Mouse (Mus musculus) spleen, embryonic (tissue): ENCODE results near the gene Xpnpep1.

Experiments used
- CTCF ChIA-PET: fragments of 350-600 bp; sonication (Branson Sonifier 250); formaldehyde crosslinking; loops from one replicate; lab custom pipeline; 2022; lab: Charles Lee

Gene Xpnpep1

DNA sequence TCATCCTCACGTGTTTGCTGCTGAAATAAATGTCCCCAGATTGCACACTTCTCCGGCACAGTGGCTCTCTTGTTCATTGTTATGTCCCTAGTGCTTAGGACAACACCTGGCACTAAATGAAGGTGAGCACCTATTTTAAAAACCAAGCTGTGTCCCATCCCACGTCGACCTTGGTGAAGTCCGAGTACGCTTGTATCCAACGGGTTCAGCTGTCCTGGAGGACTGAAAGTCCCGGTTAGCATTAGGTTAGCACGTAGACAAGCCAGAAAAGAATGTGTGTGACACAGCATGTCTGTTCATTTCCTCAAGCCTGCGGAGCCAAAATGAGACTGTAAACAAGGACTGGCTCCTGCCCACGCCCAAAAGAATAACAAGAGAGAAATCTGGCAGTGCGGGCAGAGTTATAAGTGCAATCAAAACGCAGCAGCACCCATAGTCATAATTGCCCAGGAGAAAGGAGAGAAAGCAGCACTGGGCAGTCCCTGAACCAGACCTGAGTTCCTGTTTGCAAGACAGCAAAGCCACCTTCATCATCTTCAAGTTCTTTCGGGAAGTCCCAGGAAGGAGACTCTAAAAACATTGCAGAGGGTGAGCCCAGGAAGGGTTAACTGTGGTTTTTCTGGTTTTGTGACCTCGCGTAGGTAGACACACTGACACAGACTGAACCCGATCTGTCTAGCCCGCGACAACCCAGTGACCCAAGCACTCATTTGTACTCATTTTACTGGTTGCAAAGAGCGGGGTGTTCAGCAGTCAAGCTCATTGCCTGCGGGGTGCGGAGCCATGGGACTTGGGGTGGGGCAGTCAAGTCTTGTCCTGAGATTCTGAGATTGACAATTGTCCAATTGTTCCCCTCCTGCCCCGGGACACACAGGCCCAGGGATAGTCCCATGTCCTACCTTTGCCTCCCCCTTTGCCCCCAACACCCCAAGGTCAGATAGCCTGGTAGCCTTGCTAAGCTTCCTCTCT is at the start of gene Xpnpep1:
Xpnpep1 (minus strand) TSS at position 51 of the 969 bp plus-strand sequence.
- CTCF ChIA-PET = no interaction called here

DNA sequence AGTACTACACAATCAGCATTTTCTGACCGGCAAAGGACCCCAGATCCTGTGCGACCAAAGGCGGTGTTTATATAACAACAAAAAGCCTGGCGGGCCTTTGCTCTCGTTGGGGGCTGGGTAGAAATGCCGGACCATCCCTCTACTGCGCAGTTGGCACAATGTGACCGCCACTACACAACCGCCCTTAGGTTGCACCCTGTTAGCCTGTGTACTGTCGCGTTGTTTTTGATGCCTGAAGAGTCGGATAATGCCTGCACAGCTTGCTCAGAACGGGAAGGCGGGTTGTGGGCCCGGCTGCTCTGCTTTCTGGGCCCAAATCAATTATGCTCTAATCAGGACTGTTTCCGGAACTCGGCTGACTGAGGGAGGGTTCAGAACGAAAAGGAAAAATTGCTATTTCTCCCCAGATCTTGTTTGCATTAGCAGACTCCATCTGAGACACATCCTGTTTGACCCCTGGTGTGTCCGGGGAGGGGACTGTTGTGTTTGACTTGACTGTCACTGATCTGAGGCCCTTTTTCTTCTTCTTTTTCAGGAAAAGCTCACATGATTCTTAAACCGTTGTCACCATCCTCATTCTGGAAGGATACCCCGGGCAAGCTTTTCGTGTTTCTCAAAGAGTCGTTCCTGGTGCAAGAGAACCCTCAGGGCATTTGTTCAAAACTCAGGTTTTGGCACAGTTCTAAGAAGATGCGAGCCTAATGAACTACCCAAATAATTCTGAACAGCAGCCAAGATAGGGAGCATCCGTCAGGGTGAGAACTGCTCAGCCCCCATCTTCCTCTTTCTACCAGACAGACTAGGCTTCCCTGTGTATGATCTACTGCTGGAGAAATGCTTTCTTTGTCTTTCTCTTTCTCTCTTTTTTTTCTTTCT is 47.5 kb upstream of the Xpnpep1 start:
- CTCF ChIA-PET = no interaction called here

DNA sequence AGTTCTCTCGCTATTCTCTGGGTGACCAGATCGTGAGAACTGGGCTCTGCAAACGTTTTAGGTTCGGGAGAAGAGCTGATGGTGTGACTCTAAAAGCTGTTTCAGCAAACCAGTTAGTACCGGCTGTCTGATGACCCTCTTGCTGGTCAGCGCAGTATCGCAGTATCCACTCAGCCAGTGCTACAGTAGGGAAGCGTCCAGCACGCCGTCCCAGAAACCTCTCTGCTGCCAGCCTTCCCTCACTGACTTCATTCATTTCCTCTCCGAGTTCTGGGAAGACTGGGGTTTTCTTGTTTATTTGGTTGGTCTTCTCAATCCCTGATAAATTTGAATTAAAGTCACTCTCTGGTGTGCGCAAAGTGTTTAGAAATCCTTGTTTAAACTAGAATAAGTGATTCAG is 46.8 kb upstream of the Xpnpep1 start:
- CTCF ChIA-PET = no interaction called here

DNA sequence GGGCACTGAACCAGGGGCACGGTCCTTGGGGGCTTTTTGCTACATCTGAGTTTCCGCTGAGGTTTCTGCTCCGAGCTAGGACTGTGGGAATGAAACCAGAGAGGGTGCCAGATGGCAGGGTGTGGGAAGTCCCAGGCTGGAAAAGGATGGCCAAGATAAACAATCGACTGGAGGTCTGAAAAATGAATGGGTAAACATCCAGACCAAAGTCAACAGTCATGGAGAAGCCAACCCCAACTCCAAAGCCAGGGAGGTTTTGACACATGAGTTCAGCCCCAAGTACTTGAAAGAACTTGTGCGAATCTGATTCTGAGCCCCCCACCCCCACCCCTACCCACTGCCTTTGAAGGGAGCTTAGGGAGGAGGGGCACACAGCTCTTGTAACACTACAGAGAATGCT is 44.7 kb upstream of the Xpnpep1 start:
- CTCF ChIA-PET = interaction anchor here (0.6 kb wide), 1 partner anchor 119 kb away, joined by 3 read pairs; no protein-coding TSS in a partner anchor

DNA sequence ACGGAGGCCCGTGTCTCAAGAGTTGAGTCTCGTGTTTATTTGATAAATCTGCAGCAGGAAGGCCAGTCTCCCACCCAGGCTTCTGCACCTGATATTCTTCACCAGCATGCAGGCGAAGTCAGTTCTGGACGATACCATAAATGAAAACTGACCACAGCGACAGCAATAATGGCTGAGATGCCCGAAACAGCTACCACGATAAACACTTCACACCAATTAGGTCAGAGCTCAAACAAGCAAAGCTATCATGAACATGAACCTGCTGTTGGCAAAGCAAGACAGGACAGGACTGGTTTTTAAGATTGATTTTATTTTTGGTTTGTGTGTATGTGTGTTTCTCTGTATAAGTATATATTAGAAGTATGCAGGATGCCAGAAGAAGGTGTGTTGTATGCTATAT is 42.8 kb upstream of the Xpnpep1 start:
- CTCF ChIA-PET = interaction anchor here (0.6 kb wide), 2 partner anchors 61 to 203 kb away, joined by 4 to 7 read pairs; no protein-coding TSS in a partner anchor

DNA sequence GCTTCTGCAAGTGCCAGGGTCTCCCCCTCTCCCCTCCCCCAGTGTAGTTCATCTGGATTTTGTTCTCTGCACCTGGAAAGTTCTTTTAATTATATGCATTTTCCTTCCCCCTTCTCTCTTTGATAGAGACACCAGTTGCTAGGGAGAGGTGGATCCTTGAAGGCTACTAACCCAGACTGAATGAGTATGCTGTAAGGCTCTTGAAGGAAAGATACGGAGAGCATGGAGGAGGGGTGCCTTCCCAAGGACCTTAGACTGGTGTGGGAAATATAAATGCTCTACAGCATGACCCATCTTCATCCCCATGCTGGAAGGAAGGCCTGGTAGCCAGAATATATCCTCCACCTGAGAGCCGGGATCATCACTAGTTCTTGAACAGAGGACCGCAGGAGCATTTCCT is 41.3 kb upstream of the Xpnpep1 start:
- CTCF ChIA-PET = no interaction called here

DNA sequence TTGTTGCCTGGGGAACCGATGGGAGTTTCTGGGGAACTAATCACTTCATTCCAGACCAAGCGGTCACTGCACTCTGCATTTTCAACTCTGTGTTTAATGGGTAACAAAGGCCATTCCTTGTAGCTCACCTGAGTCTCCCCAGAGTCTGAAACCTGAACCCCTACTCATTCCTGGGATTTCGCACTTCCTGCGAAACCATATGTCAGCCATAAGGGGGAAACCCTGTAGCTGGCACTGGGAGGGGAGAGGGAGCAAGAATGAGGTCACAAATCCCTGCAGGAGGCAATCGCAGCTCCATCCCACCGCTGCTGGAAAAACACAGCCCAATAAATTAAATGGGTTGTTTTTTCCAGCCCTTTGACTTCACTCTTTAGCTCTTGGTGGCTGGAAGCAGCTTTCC is 40.9 kb upstream of the Xpnpep1 start:
- CTCF ChIA-PET = no interaction called here

DNA sequence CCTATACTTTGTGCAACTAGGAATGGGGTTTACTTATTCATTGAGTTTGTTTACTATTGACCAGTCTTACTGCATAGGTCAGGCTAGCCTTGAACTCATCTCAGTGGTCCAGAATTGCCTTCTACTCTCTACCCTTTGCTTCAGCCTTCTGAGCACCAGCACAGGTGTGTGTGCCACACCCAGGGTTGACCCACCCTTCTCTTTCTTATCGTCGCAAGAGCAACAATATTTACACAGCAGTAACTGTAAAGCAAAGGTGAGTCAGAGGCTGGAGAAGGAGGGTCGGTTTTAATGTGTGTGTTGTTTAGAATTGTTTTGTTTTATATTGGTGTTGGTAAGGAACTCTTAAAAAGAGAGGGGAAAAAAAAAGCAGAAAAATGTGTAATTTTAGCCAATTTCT is 40.5 kb upstream of the Xpnpep1 start:
- CTCF ChIA-PET = no interaction called here

DNA sequence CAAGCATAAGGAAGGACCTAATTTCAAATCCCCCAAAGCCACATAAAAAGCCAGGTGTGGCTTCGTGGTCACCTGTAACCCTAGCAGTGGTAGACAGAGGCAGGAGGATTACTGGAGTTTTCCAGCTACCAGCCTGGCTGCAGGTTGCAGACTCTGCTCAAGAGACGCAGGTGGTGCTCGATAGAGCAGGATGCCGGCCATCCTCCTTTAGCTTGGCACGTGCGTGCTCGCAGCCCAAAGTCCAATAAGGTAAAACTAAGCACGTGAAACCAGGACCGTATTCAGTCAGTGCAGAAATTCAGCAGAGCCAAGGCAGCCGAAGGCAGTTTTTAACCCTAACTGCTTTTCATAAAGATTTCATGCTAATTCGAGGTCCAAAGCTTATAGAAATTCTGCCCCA is 40.0 kb upstream of the Xpnpep1 start:
- CTCF ChIA-PET = no interaction called here

DNA sequence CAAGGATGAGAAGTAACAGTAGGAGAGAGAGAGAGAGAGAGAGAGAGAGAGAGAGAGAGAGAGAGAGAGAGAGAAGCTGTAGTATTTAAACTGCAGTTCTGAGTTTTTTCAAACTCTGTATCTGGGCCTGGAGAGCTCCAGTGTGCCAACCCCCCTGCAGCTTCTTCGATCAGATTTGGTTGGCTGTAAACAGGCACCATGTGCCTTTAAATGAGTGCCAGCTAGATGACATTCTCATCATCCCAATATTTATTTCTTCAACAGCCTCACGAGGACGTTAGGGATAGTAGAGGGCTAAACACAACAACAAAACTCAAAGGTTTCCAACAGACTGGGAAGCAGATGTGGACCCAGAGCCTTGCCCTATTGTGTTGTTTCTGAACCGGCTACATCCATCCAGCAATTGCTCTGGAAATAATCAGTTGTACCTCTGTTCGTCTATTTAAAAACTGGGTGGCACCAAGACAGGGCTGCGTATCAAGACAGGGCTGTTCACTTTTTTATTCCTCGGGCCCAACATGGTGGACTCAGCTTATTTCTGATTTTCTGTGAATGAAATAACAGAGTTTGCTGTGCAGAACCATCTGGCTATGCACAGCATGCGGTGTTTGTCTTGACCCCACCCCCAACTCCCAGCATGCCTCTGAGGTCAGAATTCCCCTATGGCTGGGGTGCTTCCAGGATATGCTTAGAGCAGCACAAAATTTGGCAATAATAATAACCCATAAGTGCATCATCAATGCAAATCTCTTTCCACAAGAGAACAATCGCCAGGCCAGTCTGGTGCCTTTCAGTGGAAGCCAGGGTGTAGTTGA is 38.5 kb upstream of the Xpnpep1 start:
- CTCF ChIA-PET = interaction anchor here (0.6 kb wide), 1 partner anchor 12 kb away, joined by 3 read pairs; no protein-coding TSS in a partner anchor

DNA sequence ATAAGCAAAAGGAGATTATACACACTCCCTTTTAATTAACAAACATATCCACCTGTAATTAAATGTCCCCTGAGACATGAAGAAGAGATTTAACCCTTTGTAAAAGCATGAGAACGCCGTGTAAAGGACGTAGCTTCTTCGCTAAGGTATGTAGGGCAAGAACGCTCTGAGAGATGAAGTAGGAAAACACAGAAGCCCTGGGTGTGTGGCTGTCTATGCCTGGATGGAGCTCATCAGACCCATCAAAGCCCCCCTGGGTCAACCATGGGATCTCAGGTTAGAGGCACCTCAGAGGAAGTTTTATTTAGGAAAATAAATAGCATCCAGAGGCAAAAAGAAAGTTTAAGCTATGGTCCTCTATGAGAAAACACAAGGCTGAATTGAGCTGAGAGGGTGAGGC is 37.3 kb upstream of the Xpnpep1 start:
- CTCF ChIA-PET = no interaction called here

DNA sequence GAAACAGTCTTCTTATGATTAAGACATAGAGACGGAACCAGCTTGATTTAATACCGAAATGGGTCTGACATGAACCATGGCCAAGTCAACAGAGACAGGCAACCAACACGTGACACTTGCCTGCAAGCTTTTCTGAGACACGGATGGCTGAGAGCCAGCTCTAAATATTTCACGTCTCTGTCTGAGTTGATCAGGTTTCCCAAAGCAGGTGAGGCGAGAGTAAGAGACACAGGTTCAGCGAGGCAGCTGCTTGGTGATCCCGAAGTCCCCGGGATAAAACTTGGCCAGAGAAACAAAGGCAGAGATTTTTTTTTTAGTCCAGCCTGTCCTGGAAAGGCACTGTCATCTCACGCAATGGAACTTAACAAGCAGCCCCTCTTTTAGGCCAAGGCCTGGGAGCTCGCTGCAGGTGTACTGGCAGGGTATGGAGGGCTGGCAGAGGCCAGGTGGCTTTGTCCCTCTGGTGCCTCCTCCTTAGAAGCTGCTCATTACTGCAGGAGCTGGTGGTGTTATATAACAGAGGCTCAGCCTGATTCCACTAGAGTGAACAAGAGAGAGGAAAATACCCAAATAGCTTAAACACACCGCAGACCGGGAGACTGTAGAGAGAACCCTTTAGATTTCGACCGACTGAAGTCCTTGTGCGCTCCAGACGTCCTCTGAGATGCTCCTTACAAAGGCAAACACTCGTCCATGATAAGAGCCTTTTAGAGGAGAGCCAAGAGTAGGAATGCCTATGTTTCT is 36.4 kb upstream of the Xpnpep1 start:
- CTCF ChIA-PET = no interaction called here

DNA sequence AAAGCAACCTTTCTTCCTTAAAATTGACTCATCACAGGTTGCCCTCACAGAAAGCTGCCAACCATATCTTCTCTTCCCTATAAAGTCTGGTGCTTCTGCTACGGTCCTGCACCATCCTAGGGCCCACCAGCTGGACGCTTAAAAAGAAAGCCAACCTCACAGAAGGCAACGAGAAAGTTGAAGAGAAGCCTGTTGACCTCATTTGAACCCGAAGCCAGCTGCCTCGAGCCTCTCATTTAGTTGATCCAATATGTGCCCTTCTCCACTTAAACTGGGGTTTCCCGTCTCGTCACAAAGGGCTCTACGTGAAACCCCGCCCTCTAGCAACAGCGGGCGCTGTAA is 35.9 kb upstream of the Xpnpep1 start:
- CTCF ChIA-PET = no interaction called here

DNA sequence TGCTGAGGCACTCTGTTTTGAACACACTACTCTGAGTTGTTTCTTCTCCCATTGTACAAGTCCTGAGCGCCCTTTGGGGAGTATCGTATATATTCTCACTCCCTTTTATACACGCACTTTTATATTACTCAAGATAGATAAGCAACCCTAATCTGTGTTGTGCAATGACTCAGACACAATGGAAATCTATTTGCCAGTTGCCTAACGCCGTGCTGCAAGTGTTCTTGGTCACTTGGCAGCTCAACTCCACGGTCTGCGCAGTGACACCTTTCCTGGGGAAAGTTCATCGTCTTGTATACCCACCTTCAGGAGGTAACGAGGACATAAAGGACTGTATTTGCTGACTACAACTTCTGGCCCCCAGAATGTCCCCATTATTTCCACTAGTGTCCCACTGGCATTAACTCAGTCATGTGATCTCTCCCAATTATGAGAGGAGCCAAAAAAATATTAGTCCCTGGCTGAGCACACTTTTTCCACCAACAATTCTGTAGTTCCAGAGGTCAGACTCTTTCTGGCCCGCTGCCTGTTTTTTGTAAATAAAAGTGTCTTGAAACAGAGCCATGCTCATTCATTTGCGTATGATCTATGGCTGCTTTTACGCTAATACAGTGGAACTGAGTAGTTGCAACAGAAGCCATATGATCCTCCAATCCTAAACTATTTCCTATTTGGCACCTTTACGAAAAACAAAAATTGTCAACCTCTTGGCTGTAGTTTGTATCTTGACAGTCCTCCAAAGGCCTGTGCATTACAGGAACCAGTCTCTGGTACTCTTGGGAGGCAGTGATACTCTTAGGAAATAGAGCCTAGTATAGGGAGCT is 35.1 kb upstream of the Xpnpep1 start:
- CTCF ChIA-PET = no interaction called here

DNA sequence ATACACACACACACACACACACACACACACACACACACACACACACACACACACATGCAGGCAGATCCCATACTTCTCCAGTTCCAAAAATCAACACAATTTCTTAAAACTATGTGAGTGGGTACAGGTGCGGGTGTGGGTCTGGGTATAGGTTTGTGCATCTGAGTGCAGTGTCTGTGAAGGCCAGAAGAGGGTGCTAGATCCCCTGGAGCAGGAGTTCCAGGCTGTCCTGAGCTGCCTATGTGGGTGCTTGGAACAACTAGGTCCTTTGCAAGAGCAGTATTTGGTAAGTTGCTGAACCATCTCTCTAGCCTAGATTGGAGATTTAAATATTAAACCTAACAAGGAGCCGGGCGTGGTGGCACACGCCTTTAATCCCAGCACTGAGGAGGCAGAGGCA is 33.5 kb upstream of the Xpnpep1 start:
- CTCF ChIA-PET = no interaction called here

DNA sequence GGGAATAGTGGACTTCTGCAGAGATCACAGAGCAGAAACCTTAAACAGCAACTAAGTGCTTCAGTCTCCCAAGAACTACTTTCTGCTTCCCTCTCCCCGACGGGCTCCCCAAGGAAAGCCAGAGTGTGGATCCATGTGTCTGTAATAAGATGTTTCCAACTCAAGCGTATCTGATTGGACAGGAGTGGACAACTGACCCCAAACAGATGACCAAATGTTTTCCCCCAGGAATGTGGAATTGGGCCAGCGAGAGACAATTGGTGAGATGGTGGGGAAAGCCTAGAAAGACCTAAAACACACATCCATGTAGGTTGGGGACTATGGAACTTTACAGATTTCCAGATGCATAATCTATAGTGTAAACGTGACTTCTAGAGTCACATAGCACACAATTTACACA is 32.4 kb upstream of the Xpnpep1 start:
- CTCF ChIA-PET = no interaction called here

DNA sequence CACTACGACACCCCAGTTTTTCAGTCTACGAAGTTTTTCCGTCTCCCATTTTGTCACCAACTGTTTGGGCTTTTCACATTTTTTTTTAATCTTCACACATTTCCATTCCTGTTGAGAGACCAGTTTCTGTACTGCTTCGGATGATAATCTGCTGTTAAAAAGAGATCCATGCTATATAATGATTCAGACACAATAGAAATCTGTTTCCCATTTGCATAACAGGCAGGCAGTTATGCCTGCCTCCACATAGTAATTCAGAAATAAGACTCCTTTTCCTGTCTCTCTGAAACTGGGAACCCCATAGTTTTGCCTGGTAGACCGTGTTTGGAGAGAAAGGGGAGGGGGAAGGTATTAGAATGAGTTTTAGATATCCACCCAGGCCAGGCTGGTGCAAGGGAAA is 31.6 kb upstream of the Xpnpep1 start:
- CTCF ChIA-PET = no interaction called here

DNA sequence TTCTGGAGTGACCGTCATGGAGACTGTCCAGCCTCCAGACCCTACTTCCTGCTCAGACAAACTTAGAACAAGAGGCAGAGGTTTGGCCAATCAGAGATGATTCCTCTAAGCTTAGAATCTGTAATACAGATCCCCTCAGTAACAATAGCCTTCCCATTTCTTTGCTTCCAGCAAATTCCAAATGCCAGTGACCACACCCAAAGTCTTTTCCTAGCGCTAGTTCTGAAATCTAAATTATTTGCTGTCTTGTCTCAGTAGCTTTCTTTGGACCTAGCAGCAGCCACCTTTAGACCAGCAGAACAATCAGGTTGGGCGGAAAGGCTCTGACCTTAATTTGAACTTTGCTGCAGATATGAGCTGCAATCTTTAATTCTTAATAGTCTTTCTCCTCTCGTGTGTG is 30.9 kb upstream of the Xpnpep1 start:
- CTCF ChIA-PET = interaction anchor here (0.6 kb wide), 1 partner anchor 45 kb away, joined by 4 read pairs; no protein-coding TSS in a partner anchor

DNA sequence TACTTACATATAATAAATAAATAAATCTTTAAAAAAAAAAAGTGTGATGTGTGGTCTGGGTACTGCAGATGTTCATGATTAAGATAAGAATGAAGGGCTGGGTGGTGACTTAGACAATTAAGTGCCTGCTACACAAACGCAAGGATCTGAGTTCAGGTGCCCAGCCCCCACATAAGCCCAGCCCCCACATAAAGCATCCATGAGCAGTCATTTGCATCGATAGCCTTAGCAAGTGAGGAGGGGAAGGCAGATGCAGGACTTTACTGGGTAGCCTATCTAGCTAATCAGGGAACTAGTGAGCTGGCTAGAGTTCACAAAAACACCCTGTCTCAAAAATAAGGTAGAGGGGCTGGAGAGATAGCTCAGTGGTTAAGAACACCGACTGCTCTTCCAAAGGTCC is 29.4 kb upstream of the Xpnpep1 start:
- CTCF ChIA-PET = no interaction called here

DNA sequence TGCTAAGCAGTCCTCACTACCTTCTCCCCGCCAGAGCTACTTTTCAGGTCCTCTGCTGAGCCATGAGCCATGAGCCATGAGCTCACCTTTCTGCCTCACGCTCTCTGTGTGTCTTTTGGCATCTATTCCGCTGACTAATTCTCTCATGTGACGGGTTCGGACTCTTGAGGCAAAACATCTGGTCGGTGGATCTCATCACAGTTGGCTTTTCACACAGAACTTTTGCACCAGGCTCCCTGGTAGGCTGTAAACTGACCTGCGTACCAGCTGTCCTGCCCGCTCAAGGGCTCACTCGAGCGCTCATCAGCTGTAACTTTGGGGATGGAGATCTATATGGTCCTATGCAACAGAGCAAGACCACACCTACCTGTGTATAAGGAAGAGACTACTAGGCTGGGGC is 26.9 kb upstream of the Xpnpep1 start:
- CTCF ChIA-PET = interaction anchor here (0.6 kb wide), 1 partner anchor 155 kb away, joined by 10 read pairs; no protein-coding TSS in a partner anchor
